Mouse (Mus musculus): Measurements from ENCODE around the gene Olfr323. TPM values are rescaled to one million over a fixed set of nuclear protein-coding genes. Genes with fewer than 3 reads are reported as not detected.

The Olfr323 gene
- not detected for polyA plus RNA-seq (2014; fragmentation: Illumina TruSeq; extraction: RNeasy Lipid Tissue Mini Kit (QIAGEN cat#74804); ENCODE audit: low read depth, low replicate concordance)

DNA sequence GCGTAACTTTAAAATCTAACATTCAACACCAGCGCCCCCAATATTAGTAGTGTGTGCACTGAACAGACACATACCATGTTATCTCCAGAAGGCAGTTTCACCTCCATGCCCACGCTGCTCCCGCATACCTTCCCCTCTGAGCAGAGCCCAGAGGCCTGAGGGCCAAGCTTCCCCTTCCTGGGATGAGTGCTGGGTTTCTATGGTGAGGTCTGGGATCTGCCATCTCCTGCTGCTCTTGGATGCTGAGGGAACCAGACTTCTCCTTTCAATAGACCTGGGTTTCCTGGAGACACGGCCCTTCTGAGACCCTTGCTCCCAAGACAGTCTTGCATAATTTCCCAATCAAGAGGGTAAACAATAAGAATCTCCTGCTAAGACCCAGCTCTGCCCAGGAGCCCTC lies at the start of gene Olfr323:
TSS of gene Olfr323 (minus strand) at position 101 of the 400 bp plus-strand sequence.

DNA sequence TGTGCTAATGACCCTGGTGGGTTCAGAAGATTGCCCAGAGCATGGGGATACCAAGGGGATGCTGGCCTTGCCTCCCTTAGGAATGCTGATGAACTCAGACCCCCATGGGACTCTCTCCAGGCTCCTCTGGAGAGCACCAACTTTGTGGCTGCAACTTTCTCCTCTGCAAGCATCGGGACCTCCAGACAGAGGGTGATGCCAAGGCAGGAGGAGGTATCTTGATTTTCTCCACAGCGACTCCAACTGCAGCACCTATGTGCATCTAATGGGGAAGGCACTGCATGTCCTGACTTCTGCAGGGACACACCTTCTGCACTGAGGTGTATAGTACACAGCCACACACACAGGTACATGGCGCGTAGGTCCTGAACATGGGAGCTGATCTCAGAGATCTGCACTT lies 28.3 kb upstream of the Olfr323 start, which contains the start of gene Olfr322:
TSS of gene Olfr322 (plus strand) at position 187 of the 400 bp plus-strand sequence.

DNA sequence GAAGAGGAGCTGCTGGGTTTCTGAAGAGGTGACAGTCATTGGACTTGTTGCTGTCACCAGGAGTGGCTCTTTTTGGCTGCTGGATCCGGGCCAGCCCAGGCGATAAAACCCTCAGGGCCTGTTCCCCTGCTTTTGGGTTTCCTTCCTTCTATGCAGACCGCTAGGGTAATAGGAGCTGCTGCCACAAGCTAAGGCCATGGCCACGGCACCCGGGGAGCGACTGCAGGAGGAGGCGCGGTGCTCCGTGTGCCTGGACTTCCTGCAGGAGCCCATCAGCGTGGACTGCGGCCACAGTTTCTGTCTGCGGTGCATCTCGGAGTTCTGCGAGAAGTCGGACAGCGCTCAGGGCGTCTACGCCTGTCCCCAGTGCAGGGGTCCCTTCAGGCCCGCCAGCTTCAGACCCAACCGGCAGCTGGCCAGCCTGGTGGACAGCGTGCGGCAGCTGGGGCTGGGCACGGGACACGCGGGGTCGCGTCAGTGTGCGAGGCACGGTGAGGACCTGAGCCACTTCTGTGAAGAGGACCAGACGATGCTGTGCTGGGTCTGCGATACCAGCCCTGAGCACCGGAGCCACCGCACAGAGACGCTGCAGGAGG lies 10.1 kb upstream of the Olfr323 start, which contains the start of gene Trim58:
TSS of gene Trim58 (plus strand) at position 194 of the 596 bp plus-strand sequence.

DNA sequence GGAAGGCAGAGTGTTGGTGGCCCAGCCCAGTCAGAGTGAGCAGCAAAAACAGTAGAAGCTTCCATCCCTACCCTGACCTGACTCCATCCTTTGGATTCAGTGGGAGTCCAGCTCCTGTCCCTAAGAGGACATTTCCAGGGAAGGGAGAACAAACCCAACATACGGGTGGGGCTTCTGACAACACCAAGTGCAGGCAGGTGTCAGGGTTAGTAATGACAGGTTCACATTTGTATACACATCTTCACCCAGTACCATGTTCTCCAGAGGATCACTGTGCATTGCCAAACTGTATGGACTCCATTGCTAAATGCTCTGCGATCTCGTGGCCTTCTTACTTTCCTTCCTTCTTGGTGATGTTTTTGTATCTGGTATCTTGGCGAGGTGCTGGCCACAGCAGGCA lies 14.3 kb downstream of the Olfr323 start, which contains the start of gene 2210407C18Rik:
TSS of gene 2210407C18Rik (minus strand) at position 101 of the 400 bp plus-strand sequence.

DNA sequence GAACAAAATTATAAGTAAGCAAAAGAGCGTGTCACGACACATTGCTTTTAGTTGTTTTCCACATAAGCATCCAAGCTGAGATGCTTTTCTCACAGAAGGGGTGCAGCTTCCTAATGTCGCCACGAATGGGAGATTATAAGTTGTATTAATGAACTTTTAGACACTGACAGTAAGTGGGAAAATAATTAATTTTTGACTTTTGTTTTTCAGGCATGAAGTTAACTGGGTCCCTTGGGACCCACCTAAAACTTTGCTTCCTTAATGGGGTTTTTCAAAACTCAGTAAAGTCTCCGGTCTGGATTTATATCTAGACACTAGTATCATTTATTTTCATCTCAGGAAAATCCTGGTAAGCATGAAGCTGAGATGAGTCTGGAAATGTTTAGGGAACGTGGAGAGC lies 35.5 kb downstream of the Olfr323 start, which contains the start of gene Olfr324:
TSS of gene Olfr324 (plus strand) at position 301 of the 400 bp plus-strand sequence.

DNA sequence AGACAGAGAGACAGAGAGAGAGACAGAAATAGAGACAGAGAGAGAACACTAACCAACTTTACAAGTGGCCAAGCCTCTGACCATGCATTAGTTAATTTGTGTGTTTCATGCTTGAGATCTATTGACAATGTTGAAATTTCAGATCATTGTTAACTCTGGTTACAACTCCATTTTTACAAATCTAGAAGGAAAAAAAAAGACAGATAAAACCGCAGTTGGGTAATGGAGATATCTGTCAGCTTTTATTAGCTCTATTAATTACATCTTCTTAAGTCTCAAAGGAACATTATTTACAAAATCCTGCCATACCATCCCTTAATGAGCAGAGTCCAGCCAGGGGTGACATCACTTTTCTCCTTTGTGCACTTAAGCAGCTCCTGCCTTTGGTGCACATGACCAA lies 52.9 kb downstream of the Olfr323 start, which contains the start of gene Olfr325:
TSS of gene Olfr325 (plus strand) at position 301 of the 400 bp plus-strand sequence.

Other genes with a start within 250 kb of the Olfr323 start
- gene 1810065E05Rik, start 209.4 kb downstream of the Olfr323 start, polyA plus RNA-seq (2014; fragmentation: Illumina TruSeq; extraction: RNeasy Lipid Tissue Mini Kit (QIAGEN cat#74804); ENCODE audit: low read depth, low replicate concordance) = 220 TPM
- not detected for gene Gm12253, start 197.9 kb downstream of the Olfr323 start, polyA plus RNA-seq (2014; fragmentation: Illumina TruSeq; extraction: RNeasy Lipid Tissue Mini Kit (QIAGEN cat#74804); ENCODE audit: low read depth, low replicate concordance)
- gene Lypd9, start 177.6 kb downstream of the Olfr323 start, polyA plus RNA-seq (2014; fragmentation: Illumina TruSeq; extraction: RNeasy Lipid Tissue Mini Kit (QIAGEN cat#74804); ENCODE audit: low read depth, low replicate concordance) = not detected
- not detected for gene Olfr30, start 168.2 kb downstream of the Olfr323 start, polyA plus RNA-seq (2014; fragmentation: Illumina TruSeq; extraction: RNeasy Lipid Tissue Mini Kit (QIAGEN cat#74804); ENCODE audit: low read depth, low replicate concordance)
- 0.13 TPM for gene Olfr332, start 137.9 kb downstream of the Olfr323 start, polyA plus RNA-seq (2014; fragmentation: Illumina TruSeq; extraction: RNeasy Lipid Tissue Mini Kit (QIAGEN cat#74804); ENCODE audit: low read depth, low replicate concordance)
- not detected for gene Olfr331, start 127.9 kb downstream of the Olfr323 start, polyA plus RNA-seq (2014; fragmentation: Illumina TruSeq; extraction: RNeasy Lipid Tissue Mini Kit (QIAGEN cat#74804); ENCODE audit: low read depth, low replicate concordance)
- gene Olfr330, start 95.7 kb downstream of the Olfr323 start, polyA plus RNA-seq (2014; fragmentation: Illumina TruSeq; extraction: RNeasy Lipid Tissue Mini Kit (QIAGEN cat#74804); ENCODE audit: low read depth, low replicate concordance) = not detected
- gene Olfr329-ps, start 84.1 kb downstream of the Olfr323 start, polyA plus RNA-seq (2014; fragmentation: Illumina TruSeq; extraction: RNeasy Lipid Tissue Mini Kit (QIAGEN cat#74804); ENCODE audit: low read depth, low replicate concordance) = not detected
- not detected for gene Olfr328, start 74.9 kb downstream of the Olfr323 start, polyA plus RNA-seq (2014; fragmentation: Illumina TruSeq; extraction: RNeasy Lipid Tissue Mini Kit (QIAGEN cat#74804); ENCODE audit: low read depth, low replicate concordance)
- gene Olfr224, start 59.9 kb downstream of the Olfr323 start, polyA plus RNA-seq (2014; fragmentation: Illumina TruSeq; extraction: RNeasy Lipid Tissue Mini Kit (QIAGEN cat#74804); ENCODE audit: low read depth, low replicate concordance) = not detected
- gene Olfr325, start 52.8 kb downstream of the Olfr323 start, polyA plus RNA-seq (2014; fragmentation: Illumina TruSeq; extraction: RNeasy Lipid Tissue Mini Kit (QIAGEN cat#74804); ENCODE audit: low read depth, low replicate concordance) = not detected
- gene Olfr324, start 35.4 kb downstream of the Olfr323 start, polyA plus RNA-seq (2014; fragmentation: Illumina TruSeq; extraction: RNeasy Lipid Tissue Mini Kit (QIAGEN cat#74804); ENCODE audit: low read depth, low replicate concordance) = not detected
- gene 2210407C18Rik, start 14.4 kb downstream of the Olfr323 start, polyA plus RNA-seq (2014; fragmentation: Illumina TruSeq; extraction: RNeasy Lipid Tissue Mini Kit (QIAGEN cat#74804); ENCODE audit: low read depth, low replicate concordance) = 45.8 TPM
- gene Trim58, start 10.0 kb upstream of the Olfr323 start, polyA plus RNA-seq (2014; fragmentation: Illumina TruSeq; extraction: RNeasy Lipid Tissue Mini Kit (QIAGEN cat#74804); ENCODE audit: low read depth, low replicate concordance) = not detected
- gene Olfr322, start 28.3 kb upstream of the Olfr323 start, polyA plus RNA-seq (2014; fragmentation: Illumina TruSeq; extraction: RNeasy Lipid Tissue Mini Kit (QIAGEN cat#74804); ENCODE audit: low read depth, low replicate concordance) = not detected
- gene Olfr320, start 50.6 kb upstream of the Olfr323 start, polyA plus RNA-seq (2014; fragmentation: Illumina TruSeq; extraction: RNeasy Lipid Tissue Mini Kit (QIAGEN cat#74804); ENCODE audit: low read depth, low replicate concordance) = not detected
- gene Olfr319, start 68.7 kb upstream of the Olfr323 start, polyA plus RNA-seq (2014; fragmentation: Illumina TruSeq; extraction: RNeasy Lipid Tissue Mini Kit (QIAGEN cat#74804); ENCODE audit: low read depth, low replicate concordance) = not detected
- not detected for gene Olfr318, start 93.5 kb upstream of the Olfr323 start, polyA plus RNA-seq (2014; fragmentation: Illumina TruSeq; extraction: RNeasy Lipid Tissue Mini Kit (QIAGEN cat#74804); ENCODE audit: low read depth, low replicate concordance)
- not detected for gene Olfr317, start 108.7 kb upstream of the Olfr323 start, polyA plus RNA-seq (2014; fragmentation: Illumina TruSeq; extraction: RNeasy Lipid Tissue Mini Kit (QIAGEN cat#74804); ENCODE audit: low read depth, low replicate concordance)
- not detected for gene Olfr316, start 122.2 kb upstream of the Olfr323 start, polyA plus RNA-seq (2014; fragmentation: Illumina TruSeq; extraction: RNeasy Lipid Tissue Mini Kit (QIAGEN cat#74804); ENCODE audit: low read depth, low replicate concordance)
- not detected for gene Olfr315, start 142.7 kb upstream of the Olfr323 start, polyA plus RNA-seq (2014; fragmentation: Illumina TruSeq; extraction: RNeasy Lipid Tissue Mini Kit (QIAGEN cat#74804); ENCODE audit: low read depth, low replicate concordance)
- not detected for gene Olfr314, start 152.5 kb upstream of the Olfr323 start, polyA plus RNA-seq (2014; fragmentation: Illumina TruSeq; extraction: RNeasy Lipid Tissue Mini Kit (QIAGEN cat#74804); ENCODE audit: low read depth, low replicate concordance)
- not detected for gene Fam183b, start 171.5 kb upstream of the Olfr323 start, polyA plus RNA-seq (2014; fragmentation: Illumina TruSeq; extraction: RNeasy Lipid Tissue Mini Kit (QIAGEN cat#74804); ENCODE audit: low read depth, low replicate concordance)
- gene Olfr313, start 184.5 kb upstream of the Olfr323 start, polyA plus RNA-seq (2014; fragmentation: Illumina TruSeq; extraction: RNeasy Lipid Tissue Mini Kit (QIAGEN cat#74804); ENCODE audit: low read depth, low replicate concordance) = not detected
- not detected for gene Olfr312, start 198.7 kb upstream of the Olfr323 start, polyA plus RNA-seq (2014; fragmentation: Illumina TruSeq; extraction: RNeasy Lipid Tissue Mini Kit (QIAGEN cat#74804); ENCODE audit: low read depth, low replicate concordance)
- gene Olfr311, start 208.8 kb upstream of the Olfr323 start, polyA plus RNA-seq (2014; fragmentation: Illumina TruSeq; extraction: RNeasy Lipid Tissue Mini Kit (QIAGEN cat#74804); ENCODE audit: low read depth, low replicate concordance) = not detected
- gene Gm12258, start 216.7 kb upstream of the Olfr323 start, polyA plus RNA-seq (2014; fragmentation: Illumina TruSeq; extraction: RNeasy Lipid Tissue Mini Kit (QIAGEN cat#74804); ENCODE audit: low read depth, low replicate concordance) = 12.9 TPM
- gene 2810021J22Rik, start 236.7 kb upstream of the Olfr323 start, polyA plus RNA-seq (2014; fragmentation: Illumina TruSeq; extraction: RNeasy Lipid Tissue Mini Kit (QIAGEN cat#74804); ENCODE audit: low read depth, low replicate concordance) = 8.3 TPM